Mouse (Mus musculus) heart, adult 8-10 months (tissue): Measurements from ENCODE around the gene Rapgef4. TPM values are rescaled to one million over a fixed set of nuclear protein-coding genes. Genes with fewer than 3 reads are reported as not detected.

ENCODE experiments used
- DNase-seq: peaks from one replicate; pipeline ENCODE4 v3.0.0; 2022; ENCODE audit warnings: low spot score
- total RNA-seq, 4 experiments: library from RNA; stranded (reverse); gene quantifications; 2 replicates each; pipeline ENCODE4 v1.2.4; 2022

Gene Rapgef4
- total RNA-seq, 4 experiments from 2014 or later: 35.0 to 50.5 (median 43.6) TPM

DNA sequence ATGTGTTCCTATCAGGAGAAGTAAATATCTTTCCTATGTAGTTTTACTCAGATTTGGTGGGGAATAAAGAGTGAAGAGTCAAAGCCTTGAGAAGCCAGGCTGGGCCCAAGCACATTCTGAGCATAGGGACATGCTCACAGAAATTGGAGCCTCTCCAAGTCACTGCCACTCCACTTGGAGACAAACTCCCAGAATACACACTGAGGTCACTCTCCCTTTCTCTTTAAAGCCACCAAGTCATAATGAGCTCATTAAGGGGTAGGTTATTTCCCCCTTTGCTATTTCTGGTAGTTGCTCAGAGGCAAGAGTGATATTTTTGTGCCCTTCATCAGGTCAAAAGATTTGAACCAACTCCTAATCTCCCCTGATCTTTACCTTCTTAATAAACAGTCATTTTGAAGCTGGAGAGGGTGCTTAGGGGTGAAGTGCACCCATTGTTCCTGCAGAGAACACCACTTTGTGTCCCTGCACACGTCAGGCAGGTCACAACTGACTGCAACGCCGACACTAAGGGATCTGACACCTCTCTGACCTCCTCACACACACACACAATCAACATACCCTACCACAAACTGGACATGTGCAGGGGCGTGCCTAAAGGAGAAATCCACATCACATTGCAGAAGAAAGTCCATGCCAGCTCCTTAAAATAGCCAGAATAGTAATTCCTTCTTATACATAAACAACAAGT is 288.8 kb downstream of the Rapgef4 start:
- DNase-seq: no peak

DNA sequence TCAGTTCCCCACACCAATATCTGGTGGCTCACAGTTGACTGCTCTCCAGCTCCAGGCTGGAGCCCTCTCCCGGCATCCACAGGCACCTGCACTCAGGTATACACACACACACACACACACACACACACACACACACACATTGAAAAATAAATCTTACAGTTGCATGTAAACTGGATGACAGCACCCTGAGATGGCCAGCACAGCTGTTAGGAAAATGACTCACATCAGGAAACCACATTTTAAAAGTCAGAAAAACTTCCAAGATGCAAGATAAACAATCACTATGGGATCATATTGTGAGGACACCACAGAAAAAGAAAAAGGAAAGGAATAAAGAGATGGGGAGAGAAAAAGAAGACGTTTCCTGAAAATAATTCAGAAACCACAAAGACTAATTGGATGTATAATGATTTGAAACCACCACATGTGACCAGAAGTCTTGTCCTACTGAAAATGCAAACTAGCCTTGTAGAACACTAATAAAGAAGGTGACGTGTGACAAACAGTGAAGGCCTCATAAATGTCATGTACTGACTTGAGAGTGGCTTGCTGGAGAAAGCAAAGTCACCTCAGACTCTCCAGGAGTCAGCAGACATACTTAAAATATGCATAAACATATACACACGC is 297.3 kb downstream of the Rapgef4 start:
- DNase-seq: no peak

DNA sequence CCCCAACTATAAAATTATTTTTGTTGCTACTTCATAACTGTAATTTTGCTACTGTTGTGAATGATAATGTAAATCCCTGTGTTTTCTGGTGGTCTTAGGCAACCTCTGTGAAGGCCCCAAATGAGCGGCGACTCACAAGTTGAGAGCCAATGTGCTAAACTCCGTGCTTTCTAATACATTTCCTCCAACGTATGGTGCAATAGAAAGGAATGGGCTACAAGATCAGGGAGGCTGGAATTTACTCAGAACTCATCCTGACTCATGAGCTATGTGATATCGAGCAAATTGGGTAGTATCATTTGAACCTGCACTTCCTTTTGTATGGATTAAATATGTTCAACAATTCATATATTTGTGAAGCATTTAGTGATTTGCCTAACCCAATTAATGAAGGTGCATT is 299.5 kb downstream of the Rapgef4 start:
- no peak for DNase-seq

DNA sequence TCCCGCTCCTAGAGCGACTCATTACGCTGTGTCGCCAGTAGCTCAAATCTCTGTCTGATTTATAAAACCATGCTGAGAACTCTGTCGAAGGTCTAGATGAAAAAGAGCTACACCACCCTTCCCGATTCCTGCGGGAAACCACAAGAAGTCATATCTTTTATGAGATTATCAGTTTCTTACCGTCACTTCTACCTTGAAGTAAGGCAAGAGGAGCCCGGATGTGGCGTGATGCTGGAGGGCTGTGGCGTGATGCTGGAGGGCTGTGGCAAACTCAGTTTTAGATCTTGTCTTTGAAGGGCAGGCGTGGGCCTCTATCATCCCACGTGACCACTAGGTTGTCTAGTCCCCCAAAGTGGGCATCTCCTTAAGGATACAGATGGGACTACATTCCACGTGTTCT is 300.9 kb downstream of the Rapgef4 start:
- no peak for DNase-seq

DNA sequence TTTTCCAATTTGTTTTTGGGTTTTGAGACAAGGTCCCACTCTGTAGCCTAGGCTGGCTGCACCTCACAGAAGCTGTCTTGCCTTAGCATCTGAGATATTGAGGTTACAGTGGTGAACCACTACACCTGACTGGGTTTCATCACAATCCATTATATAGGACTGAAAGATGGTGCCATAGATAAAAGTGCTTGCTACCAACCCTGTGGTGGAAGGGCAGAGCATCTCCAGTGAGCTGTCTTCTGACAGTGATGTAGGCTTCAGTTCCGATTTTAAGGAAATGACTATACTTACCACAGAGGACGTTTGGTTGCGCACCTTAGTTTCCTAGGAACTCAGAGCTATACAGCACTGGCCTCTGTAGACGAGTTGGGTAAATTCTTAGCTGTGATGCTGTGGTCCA is 301.7 kb downstream of the Rapgef4 start:
- no peak for DNase-seq

DNA sequence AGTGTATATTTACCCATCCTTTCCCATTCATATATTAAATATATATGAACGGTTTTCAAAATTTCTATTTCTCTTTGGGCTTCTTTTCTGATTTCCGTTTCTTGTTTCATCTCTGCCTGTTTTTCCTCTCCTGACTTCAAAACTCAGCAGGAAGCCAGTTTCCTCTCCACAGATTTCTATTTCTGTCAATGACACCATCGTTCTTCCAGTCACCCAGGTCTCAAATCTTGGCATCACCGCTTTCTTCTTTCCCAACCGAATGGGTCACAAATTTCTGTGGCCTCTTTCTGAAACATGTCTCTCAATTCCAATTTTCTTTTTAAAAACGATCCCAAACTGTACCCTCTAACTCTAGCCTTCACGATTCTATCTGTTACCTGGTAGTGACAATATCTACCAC is 303.6 kb downstream of the Rapgef4 start:
- peak; percentile 53 for DNase-seq

DNA sequence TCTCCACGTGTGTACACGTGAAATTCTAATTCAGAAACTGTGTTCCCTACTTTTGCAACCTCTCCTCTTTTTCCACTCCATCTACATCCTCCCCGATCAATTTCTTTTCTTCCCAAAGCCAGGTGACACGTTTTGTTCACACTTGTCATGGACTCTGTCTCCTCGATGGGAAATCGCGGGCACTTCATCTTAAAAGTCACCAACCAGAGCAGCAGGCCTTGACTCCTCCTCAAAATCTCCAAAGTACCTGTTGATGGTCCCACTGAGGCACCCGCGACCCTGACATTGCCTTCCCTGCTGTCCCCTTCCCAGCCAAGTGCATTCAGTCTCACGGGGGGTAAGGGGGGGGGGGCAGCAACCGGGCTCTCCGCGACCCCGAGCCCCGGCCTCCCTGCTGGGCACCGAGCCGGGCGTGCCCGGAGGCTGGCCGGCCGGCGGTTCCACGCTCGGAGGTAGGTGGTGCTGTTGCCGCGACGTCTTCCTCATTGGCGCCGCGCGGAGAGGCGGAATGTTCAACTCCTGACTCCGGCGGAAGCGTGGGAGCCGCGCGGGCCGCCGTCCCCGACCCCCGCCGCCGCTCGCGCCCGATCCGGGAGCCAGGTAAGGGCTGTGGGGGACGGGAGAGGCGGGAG is 304.3 kb downstream of the Rapgef4 start, which contains the start of gene Map3k20:
Gene Map3k20 (plus strand): TSS at position 382 of the 632 bp plus-strand sequence.
- DNase-seq: peak; percentile 72

DNA sequence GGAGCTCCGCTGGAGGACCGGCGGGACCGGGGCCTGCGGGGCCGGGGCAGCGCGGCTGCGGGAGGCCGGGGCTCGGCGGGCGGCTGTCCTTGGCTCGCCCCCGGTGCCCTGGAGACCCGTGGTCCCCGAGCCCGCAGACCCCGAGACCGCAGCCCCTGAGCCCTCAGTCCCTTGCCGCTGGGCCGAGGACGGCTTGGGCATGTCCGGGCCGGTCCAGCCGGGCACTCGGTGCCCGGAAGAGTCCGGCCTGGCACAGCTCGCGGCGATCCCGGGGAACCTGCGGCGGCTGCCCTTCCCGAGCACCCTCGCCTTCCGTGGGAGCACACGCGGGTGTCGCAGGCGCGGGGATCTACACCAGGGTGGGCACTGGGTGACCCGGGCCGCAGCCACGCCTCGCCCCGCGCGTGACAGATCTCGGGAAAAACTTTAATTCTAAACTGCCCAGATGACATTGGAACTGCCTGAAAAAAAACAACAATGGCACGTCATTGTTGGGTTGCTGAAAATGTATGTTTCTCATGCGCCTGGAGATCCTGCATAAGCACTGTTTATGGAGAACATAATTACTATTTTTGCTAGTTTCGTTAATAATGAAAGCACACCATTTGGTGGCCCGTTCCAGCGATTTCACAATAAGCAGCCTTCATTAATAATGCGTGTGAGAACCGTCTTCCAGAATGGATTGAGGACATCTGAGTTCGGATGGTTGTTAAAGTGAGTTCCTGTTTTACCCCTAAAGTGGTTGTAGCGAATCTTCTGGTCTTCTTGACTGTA is 305.0 kb downstream of the Rapgef4 start:
- DNase-seq: no peak

DNA sequence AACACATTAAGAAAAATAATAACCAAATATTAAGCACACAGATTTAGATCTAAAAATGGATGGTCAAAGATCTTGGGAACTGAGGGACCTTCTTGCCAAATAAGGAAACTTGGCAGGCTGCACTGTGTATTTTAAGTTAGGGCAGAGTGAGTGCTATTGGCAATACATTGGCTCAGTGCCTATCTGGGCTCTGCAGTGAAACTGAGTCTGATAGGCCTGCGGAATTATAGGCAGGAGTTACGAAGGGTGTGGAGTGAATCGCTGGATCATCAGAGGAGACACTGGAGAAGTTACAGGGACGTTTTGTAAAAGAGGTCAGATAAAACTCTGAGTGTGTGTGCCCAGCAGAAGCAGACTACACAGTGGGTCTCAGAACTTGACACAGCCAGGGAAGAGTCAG is 306.1 kb downstream of the Rapgef4 start:
- DNase-seq: peak; percentile 47

DNA sequence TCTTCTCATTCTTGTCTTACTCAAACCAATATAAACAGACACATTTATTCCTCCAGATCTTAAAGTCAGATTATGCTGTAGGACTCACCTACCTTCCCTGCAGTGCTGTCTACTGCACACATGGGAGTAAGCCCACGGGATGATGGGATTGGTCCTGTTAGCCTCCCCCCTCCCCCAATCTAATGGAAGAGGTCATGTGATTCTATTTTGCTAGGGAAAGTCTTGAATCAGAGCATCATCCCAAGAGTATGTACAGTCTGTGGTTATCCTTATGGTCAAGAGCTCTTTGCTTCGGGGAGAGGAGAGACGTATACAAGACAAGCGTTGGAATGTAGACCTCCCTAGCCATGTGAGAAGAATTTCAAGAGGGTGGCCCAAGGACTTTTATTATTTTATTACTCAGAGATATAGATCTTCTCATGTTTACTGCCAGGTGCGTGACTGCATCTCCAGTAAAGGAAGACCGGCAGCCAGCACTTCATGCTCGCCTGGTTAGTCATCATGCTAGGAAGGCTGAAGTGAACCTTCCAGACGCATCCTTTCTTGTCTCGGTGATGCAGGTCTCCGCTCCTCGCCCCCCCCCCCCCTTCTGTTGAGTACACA is 308.0 kb downstream of the Rapgef4 start:
- no peak for DNase-seq

DNA sequence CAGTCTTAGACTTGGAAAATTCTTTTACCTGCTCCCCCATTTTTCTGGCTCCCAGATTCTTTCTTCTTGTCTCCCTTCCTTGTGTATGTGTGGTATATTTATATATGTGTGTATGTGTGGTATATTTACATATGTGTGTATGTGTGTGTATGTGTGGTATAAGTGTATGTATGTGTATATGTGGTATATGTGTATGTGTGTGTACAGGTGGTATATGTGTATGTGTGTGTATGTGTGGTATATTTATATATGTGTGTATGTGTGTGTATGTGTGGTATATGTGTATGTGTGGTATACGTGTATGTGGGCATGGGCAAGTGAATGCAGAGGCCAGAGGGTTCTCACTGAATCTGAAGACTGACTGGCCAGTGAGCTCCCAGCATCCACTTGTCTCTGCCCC is 310.1 kb downstream of the Rapgef4 start:
- DNase-seq: no peak

DNA sequence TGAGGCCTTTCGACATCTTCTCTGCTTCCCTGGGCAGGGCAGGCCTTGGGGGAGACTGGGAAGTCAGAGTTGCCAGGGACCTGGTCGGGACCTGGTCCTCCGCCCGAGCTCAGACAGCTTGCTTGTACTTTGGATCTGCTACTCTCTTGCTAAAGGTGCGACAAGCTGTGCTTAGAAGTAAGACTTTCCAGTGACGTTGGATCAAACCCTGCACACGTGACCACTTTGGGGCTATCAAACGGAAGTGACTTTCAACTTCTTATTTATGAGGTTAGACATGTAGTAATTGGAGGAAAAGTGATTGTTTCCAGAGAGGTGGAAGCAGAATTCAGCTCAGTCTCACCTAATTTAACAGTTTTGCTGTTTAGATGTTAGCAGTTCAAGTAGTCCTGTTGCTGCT is 311.5 kb downstream of the Rapgef4 start:
- DNase-seq: no peak

DNA sequence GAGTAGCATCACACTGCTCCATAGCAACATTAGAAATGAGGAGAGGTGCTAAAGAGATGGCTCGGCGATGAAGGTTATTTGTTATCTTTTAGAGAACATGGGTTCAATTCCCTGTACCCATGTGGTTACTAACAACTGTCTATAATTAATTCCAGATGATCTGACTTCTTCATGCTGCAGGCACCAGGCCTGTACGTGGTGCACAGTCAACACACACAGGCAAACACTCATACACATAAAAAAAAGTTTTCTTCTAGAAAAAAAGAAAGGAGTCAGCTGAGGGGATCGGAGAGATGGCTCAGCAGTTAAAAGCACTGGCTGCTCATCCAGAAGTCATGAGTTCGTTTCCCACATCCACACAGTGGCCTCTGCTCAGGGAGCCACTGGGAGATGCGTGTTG is 314.0 kb downstream of the Rapgef4 start:
- no peak for DNase-seq

DNA sequence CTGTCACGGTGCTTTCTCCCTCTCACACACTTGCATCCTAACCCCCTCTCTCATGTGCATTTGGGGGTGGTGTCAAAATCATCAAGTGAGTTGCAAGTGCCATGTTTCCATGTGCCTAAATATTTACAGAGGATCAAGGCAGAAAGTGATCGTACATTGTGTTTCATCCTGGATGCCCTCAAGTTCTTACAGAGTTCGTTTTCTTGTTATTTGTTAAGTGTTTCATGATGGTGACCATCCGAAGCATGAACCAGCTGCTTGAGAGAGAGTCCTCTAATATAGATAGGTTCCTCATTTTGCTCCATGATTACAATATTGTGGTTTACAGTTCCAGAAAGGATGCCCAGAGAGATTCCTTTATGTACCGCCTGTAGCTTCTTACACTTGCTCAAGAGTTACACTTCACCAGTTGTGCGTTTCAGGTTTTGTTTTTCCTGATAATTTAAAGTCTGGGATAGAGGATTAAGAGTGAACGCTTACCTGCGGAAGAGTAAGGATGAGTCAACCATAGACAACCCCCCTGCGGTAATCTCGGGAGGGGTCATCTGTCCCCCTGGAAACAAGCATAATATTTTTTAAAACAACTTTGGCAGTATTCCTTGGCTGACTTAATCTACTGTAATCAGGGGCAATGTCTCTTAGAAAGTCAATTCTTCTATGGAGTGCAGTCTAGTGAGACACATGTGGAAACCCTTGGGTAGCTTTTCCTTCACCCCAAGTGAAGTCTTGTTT is 316.1 kb downstream of the Rapgef4 start:
- no peak for DNase-seq

DNA sequence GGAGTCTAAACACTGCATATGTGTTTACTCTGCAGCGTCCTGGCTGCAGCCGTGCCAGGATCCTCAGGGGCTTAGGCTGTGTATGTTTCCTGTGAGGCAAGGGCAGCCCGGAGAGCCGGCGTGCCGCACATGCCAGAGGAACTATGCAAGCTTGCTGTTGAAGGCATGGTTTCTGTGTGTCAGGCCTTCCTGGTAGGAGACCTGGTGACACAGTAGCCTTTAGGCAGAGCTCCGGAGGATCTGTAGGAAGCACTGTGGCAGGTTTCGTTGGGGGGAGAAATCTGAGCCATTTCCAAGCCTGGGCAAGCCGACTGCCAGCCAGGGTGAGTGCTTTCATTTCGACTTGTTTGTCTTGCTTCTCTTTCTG is 316.7 kb downstream of the Rapgef4 start:
- peak; percentile 46 for DNase-seq

DNA sequence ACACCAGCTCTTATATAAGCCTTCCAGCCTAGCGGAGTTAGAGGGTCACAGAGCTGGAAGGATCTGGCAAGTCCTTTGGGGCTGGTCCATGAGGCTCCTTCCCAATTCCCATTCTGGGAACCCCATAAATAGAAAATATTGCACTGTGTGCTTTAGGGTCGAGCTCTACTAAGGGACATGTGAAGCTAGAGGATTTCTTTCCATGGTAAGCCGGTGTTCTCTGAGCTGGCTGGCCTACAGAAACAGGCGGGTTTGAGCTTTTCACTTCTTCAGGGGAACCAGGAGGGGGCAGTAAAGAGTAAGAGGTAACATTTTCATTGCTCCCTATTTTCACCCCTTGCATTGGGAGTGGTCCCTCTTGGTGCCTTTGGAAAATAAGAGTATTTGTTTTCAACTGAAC is 317.4 kb downstream of the Rapgef4 start:
- peak; percentile 83 for DNase-seq

DNA sequence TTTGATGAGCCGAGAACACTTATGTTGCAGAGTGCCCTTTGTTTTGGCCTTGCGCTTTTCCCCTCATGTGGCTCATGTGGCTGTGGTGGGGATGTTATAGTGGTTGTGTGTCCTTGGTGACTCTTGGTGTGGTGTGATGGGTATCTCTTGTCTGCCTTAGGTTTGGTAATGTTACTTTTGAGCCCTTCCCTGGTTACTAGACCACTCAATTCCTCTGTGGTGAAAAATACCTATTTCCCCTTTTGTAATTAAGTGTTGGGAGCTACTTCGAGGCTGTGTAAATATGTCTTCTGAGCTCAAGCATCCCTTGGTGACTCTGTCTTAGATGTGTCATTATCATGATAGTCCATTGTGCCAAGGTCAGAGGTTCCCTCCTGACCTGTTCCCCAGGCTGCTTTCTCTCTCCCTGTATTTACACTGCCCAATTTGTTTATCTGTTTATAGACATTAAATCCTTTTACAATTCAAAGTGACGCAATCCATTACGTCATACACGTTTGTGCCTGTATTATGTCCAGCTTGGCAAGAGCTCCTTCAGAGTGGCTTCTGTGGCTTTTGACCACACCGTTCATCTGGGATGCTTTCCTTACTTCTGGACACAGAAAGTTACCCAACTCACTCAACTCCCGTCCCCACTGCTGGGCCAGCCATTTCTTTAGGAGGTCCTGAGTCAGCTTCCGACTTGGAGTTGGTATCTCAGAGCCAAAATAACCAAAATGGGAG is 320.3 kb downstream of the Rapgef4 start:
- DNase-seq: no peak

DNA sequence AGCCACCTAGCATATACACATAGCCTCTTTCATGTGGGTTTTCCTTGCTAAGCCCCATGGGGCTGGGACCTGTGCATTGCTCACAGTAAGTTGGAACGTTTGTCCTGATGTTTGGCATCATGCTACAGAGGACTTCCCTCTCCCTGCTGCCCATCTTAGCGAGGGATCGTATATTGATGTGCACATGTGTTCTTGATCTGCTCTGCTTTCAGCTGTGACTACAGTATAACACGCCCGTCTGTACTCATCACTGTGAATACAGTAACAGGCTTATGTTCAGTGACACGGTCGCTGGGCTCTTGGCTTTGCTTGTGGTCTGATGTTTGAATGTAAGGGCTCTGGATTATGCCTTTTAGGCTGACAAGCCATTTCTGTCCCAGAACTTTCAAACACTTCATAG is 324.7 kb downstream of the Rapgef4 start:
- DNase-seq: no peak
